Mouse (Mus musculus) granulocyte monocyte progenitor cell, adult 5-6 weeks (primary cell): ENCODE measurements at regions not wholly inside any gene's neighbourhood (a gene's known extent, or its start where the extent isn't known, plus 50 kb on each side); places are given as distances from the start of the nearest gene placed in this dataset.
"Not testable (repeated sequence)": the region's sequence is repeated elsewhere in the genome, so short reads cannot be mapped to it uniquely, and the experiment has no call there.

Experiments used
- ATAC-seq: replicated peaks from 2 replicates; pipeline ENCODE4 v1.8.0; 2016; ENCODE audit warnings: mild to moderate bottlenecking, moderate TSS enrichment, inconsistent platforms; ENCODE audit not compliant: poor library complexity, severe bottlenecking

DNA sequence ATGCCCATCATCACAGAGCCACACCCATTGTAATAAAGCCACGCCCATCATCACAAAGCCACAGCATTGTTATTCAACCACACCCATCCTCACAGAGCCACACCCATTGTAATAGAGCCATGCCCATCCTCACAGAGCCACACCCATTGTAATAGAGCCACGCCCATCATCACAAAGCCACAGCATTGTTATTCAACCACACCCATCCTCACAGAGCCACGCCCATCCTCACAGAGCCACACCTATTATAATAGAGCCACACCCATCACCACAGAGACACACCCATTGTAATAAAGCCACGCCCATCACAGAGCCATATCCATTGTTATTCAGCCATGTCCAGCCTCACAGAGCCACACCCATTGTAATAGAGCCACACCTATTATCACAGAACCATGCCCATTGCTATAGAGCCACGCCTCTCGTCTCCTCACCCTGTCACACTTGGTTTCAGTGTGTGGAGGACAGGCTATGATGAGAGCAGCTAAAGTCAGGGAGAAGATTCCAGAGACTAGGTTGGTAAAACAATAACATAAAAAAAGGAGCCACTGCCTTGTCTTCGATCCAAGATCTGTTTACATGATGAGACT lies 85.6 kb downstream of the Gxylt1 start:
- ATAC-seq, result peak; percentile 44

DNA sequence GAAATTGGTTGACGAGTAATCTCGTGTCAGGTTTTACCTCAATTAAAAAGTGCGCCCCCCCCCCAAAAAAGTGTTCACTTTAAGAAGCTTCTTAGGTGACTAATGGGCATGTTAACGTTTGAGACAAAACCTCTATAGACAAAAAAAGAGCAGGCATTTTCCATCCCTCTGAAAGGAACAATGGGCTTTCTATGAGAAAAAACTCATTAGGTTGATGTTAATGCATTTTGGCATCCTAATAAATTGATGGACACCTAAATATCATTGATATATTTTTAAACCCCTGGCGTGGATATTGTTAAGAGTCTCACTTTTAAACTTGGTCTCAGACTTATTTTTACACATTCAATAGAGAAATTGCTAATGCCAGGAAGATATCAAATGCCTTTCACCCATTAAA lies 98.8 kb downstream of the Gxylt1 start:
- ATAC-seq, result no peak

GRCm38 (mm10) chr15:93168784-93169183 lies 106.2 kb downstream of the Gxylt1 start:
- no peak for ATAC-seq

DNA sequence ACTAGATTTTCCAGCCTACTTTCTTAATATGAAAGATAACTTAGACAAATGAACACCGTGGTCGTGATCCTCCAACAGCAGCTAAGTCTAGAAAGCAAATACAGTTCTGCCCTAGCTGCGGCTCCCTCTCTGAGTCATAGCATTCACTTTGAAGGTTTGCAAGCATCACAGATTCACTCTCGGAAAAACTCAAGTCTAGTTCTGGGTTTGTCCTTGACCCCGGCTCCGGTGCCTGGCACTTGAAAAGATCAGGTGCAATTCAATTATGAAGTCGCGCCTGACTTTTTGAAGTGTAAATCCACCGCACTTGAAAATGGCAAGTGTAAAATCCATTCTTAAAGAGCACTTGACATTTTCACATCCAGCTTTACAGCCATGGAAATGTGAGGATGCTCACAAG lies 107.5 kb downstream of the Gxylt1 start:
- ATAC-seq, result no peak

- ATAC-seq, result no peak
Measured at GRCm38 (mm10) chr15:93161924-93162910, 112.8 kb downstream of the Gxylt1 start.

- ATAC-seq, result no peak
Measured at GRCm38 (mm10) chr15:93161329-93161728, 113.7 kb downstream of the Gxylt1 start.

- no peak for ATAC-seq
Measured at GRCm38 (mm10) chr15:93155756-93156155, 119.2 kb downstream of the Gxylt1 start.

GRCm38 (mm10) chr15:93154022-93154421 lies 121.0 kb downstream of the Gxylt1 start:
- ATAC-seq, result no peak

DNA sequence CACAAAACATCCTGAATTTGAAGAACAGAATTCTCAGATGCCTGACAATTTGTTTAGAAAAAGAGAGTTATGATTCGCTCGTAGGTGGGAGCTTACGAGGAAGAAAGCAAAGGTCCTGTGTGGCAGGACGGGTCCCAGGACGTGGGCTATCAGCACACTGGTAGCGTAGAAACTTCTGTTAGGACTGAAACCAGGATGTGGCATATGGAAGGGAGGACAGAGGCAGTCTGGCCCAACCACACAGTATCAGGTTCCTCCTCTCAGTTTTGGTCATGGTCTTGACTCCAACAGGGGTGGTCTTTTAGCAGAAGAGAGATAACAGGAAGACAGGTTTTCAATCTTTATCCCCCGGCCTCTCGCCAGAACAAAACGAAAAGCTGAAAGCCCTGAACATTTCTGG lies 130.1 kb downstream of the Gxylt1 start:
- ATAC-seq, result peak; percentile 77

GRCm38 (mm10) chr15:93144264-93144663 lies 130.7 kb downstream of the Gxylt1 start:
- no peak for ATAC-seq

DNA sequence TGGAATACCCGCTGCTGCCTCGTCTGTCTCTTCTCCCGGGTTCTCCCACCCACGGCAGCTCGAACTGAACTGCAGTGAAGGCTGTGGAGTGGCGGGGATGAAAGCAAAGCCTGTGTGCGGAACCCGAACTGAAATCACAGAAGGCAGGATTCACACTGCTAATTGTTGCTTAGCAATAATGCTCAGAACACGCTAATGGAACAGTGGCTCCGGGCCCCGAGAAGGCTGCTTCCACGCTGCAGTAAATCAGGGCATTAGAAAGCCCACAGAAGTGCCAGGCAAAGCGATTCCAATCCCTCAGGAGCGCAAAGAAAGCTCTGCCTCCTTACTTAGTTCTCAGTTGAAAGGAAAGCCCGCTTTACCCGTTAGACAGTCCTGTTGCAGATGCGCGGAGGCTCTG lies 141.6 kb downstream of the Gxylt1 start:
- ATAC-seq, result no peak

DNA sequence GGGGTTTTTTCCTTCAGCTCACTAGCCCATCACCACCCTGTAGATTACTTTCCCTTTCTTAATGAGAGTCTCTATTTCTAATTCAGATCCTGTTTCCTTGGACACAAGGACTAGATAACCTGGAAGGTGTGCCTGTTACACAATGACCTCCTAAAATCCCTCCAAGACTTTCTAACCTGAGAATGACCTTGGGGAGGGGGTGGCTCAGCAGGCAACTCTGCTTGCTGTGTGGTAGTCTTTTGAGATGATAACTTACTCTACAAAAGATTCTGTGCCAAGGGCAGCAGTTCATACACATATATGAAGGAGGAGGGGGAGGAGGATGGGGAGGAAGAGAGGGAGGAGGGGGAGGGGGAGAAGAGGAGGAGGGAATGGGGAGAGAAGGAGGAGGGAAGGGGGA lies 143.9 kb downstream of the Gxylt1 start:
- no peak for ATAC-seq

GRCm38 (mm10) chr15:93125261-93125660 lies 149.7 kb downstream of the Gxylt1 start:
- no peak for ATAC-seq

GRCm38 (mm10) chr15:93121156-93121555 lies 153.8 kb downstream of the Gxylt1 start:
- ATAC-seq, result no peak

- not testable (repeated sequence) for ATAC-seq
Measured at GRCm38 (mm10) chr15:93117806-93118205, 157.2 kb downstream of the Gxylt1 start.

- peak; percentile 63 for ATAC-seq
Measured at GRCm38 (mm10) chr15:93115674-93116102, 159.3 kb downstream of the Gxylt1 start.

GRCm38 (mm10) chr15:93104936-93105335 lies 170.0 kb downstream of the Gxylt1 start:
- ATAC-seq, result no peak

GRCm38 (mm10) chr15:93103426-93103825 lies 171.6 kb downstream of the Gxylt1 start:
- no peak for ATAC-seq

DNA sequence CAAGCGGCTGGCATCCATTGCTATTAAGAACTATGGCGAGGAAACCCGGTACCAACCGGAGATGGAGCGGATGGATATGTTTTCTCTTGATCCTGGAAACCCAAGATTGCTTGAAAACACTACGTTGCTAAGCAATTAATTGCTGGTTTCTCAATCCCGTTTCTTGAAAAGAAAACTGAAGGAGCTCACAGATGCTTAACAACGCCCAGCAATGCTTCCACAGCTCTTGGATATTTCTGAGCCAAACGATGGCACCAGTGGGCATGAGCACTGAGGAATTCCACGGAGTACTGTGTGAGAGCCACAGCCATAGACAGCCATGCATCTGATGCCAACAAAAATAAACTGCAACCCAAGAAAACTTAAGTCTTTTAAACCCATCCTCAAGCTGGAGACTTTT lies 173.1 kb downstream of the Gxylt1 start:
- no peak for ATAC-seq

- ATAC-seq, result no peak
Measured at GRCm38 (mm10) chr15:93100837-93101236, 174.1 kb downstream of the Gxylt1 start.

- ATAC-seq, result peak; percentile 75
Measured at GRCm38 (mm10) chr15:93099840-93100239, 175.1 kb downstream of the Gxylt1 start.

DNA sequence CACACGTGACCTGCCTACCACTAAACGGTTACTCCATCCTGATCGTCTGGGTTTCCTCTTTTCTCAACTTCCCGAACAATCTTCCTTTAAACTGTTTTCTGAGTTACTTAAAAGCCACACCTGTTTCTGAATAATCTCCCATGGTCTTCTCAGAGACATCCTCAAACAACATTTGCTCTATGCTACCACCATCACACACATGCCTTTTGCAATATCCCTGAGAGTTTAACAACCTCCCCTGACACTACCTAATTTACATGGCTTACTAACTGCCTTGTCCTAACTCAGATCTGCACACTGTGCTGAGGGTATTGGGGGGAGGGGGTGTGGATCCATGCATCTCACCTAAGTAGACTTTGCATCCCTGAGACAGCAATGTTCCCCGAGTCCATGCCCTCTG lies 178.6 kb downstream of the Gxylt1 start:
- peak; percentile 66 for ATAC-seq
